Mouse (Mus musculus) MN1 (cell line): ENCODE results near the gene Nek4.

Experiments used
- DNase-seq: peaks from one replicate; pipeline ENCODE4 v3.0.0-alpha.2; 2016; ENCODE audit warnings: low spot score

Nek4 gene

GRCm38 (mm10) chr14:30951154-30951825, at the start of gene Nek4:
Gene Nek4, plus strand, starts transcription at chr14:30951377.
- DNase-seq, result peak; percentile 97

GRCm38 (mm10) chr14:30902628-30903027, 48.5 kb upstream of the Nek4 start:
- no peak for DNase-seq

- no peak for DNase-seq
Observed at GRCm38 (mm10) chr14:30903036-30903435, 48.1 kb upstream of the Nek4 start.

GRCm38 (mm10) chr14:30904307-30904706, 46.9 kb upstream of the Nek4 start:
- DNase-seq, result no peak

GRCm38 (mm10) chr14:30906001-30906400, 45.2 kb upstream of the Nek4 start:
- no peak for DNase-seq

GRCm38 (mm10) chr14:30907814-30908265, 43.3 kb upstream of the Nek4 start:
- no peak for DNase-seq

- DNase-seq, result no peak
Observed at GRCm38 (mm10) chr14:30911141-30911540, 40.0 kb upstream of the Nek4 start.

GRCm38 (mm10) chr14:30912641-30913040, 38.5 kb upstream of the Nek4 start:
- no peak for DNase-seq

- DNase-seq, result peak; percentile 42
Observed at GRCm38 (mm10) chr14:30913404-30913803, 37.8 kb upstream of the Nek4 start.

GRCm38 (mm10) chr14:30916516-30916915, 34.7 kb upstream of the Nek4 start:
- DNase-seq, result no peak

GRCm38 (mm10) chr14:30922053-30922670, 29.0 kb upstream of the Nek4 start:
- DNase-seq, result no peak

GRCm38 (mm10) chr14:30923375-30924105, 27.6 kb upstream of the Nek4 start, which contains the start of gene Itih3:
Gene Itih3, minus strand, starts transcription at chr14:30923760.
- no peak for DNase-seq

- no peak for DNase-seq
Observed at GRCm38 (mm10) chr14:30925492-30925891, 25.7 kb upstream of the Nek4 start.

- DNase-seq, result no peak
Observed at GRCm38 (mm10) chr14:30930386-30930785, 20.8 kb upstream of the Nek4 start.

- no peak for DNase-seq
Observed at GRCm38 (mm10) chr14:30933351-30933750, 17.8 kb upstream of the Nek4 start.

GRCm38 (mm10) chr14:30942254-30942653, 8.9 kb upstream of the Nek4 start:
- DNase-seq, result no peak

GRCm38 (mm10) chr14:30943038-30943437, 8.1 kb upstream of the Nek4 start, which contains the start of gene Itih1:
Gene Itih1, minus strand, starts transcription at chr14:30943289.
- no peak for DNase-seq

GRCm38 (mm10) chr14:30943860-30944674, 7.1 kb upstream of the Nek4 start:
- DNase-seq, result peak; percentile 30

GRCm38 (mm10) chr14:30944745-30945144, 6.4 kb upstream of the Nek4 start:
- DNase-seq, result no peak

GRCm38 (mm10) chr14:30949986-30950385, 1.2 kb upstream of the Nek4 start:
- no peak for DNase-seq

- DNase-seq, result no peak
Observed at GRCm38 (mm10) chr14:30958517-30958916, 7.3 kb downstream of the Nek4 start.

GRCm38 (mm10) chr14:30959031-30959430, 7.9 kb downstream of the Nek4 start:
- DNase-seq, result no peak
